Mouse (Mus musculus): ENCODE results near the gene Stac2.

- no peak for TF ChIP-seq GATA1 (IDR thresholded peaks at IDR 0.05; ENCODE audit: borderline replicate concordance, low read length)
- TF ChIP-seq FLI1 (IDR thresholded peaks at IDR 0.05; ENCODE audit: low read length), result no peak
Observed at GRCm38 (mm10) chr11:98034061-98034460, 19.2 kb downstream of the Stac2 start.
